Mouse (Mus musculus) liver, embryonic 15.5 days (tissue): ENCODE data around the gene 4930444G20Rik. TPM values are rescaled to one million over a fixed set of nuclear protein-coding genes. Genes with fewer than 3 reads are reported as not detected.

Experiments used
- ATAC-seq: fragments of 200-750 bp; cut with Nextera tagmentation; 2 replicates; pipeline ENCODE4 v1.8.0; 2017; ENCODE audit warnings: moderate number of reproducible peaks, mild to moderate bottlenecking, moderate library complexity; ENCODE audit not compliant: insufficient read depth
- H3K27ac ChIP-seq: fragments of 300-500 bp; sonication (generic); replicated peaks from 2 replicates; pipeline ENCODE4 v1.5.1; 2015; ENCODE audit warnings: mild to moderate bottlenecking, inconsistent platforms
- H3K27me3 ChIP-seq: fragments of 300-500 bp; sonication (generic); 2 replicates; pipeline ENCODE4 v1.6.1; 2015; ENCODE audit warnings: mild to moderate bottlenecking, inconsistent platforms
- H3K36me3 ChIP-seq: fragments of 300-500 bp; sonication (generic); replicated peaks from 2 replicates; pipeline ENCODE4 v1.6.1; 2015; ENCODE audit warnings: moderate library complexity, mild to moderate bottlenecking, inconsistent platforms
- H3K4me1 ChIP-seq: fragments of 300-500 bp; sonication (generic); replicated peaks from 2 replicates; pipeline ENCODE4 v1.6.1; 2015; ENCODE audit warnings: inconsistent platforms
- H3K4me2 ChIP-seq: fragments of 300-500 bp; sonication (generic); 2 replicates; pipeline ENCODE4 v1.6.1; 2015; ENCODE audit warnings: moderate library complexity, mild to moderate bottlenecking, inconsistent platforms
- H3K4me3 ChIP-seq: fragments of 300-500 bp; sonication (generic); replicated peaks from 2 replicates; pipeline ENCODE4 v1.5.1; 2015; ENCODE audit warnings: mild to moderate bottlenecking, inconsistent platforms
- H3K9ac ChIP-seq: fragments of 300-500 bp; sonication (generic); 2 replicates; pipeline ENCODE4 v1.6.1; 2015; ENCODE audit warnings: moderate library complexity, mild to moderate bottlenecking, inconsistent platforms
- H3K9me3 ChIP-seq: fragments of 300-500 bp; sonication (generic); replicated peaks from 2 replicates; pipeline ENCODE4 v1.6.1; 2016; ENCODE audit warnings: inconsistent platforms
- WGBS: fragments of 180-500 bp; shearing (Covaris S2); methylation state at CpG from one replicate; pipeline ENCODE4 v1.1.7; 2015; ENCODE audit warnings: mixed read lengths; ENCODE audit not compliant: insufficient replicate concordance; 5-methylcytosine and 5-hydroxymethylcytosine counted together
- polyA plus RNA-seq: library from polyadenylated mRNA; unstranded; fragments of >200 nt; fragmentation: Nextera tagmentation; extraction: Ambion mirVana; gene quantifications from 2 replicates; pipeline ENCODE4 v1.2.1, GENCODE M21; 2015

Gene 4930444G20Rik
- polyA plus RNA-seq, 1 experiment from 2014 or later, result not detected

- WGBS, result 68% methylated on average over 16 of the region's 16 CpGs
- H3K27me3 ChIP-seq, result no peaks in the 10 kb centered on the region
- no peaks in the 10 kb centered on the region for H3K36me3 ChIP-seq
- H3K4me2 ChIP-seq, result no peak overlapping the region
- no peaks in the 10 kb centered on the region for H3K4me1 ChIP-seq
- no peak for ATAC-seq
- H3K4me3 ChIP-seq, result no peak overlapping the region
- H3K9ac ChIP-seq, result no peak overlapping the region
- H3K9me3 ChIP-seq, result no peaks in the 10 kb centered on the region
- no peak overlapping the region for H3K27ac ChIP-seq
These were observed 50.3 kb downstream of the 4930444G20Rik start for GRCm38 (mm10) chr10:22017469-22018159.

Other genes with a start within 250 kb of the 4930444G20Rik start
- gene Sgk1, start 185.9 kb downstream of the 4930444G20Rik start, polyA plus RNA-seq, result 11.7 and 12.6 TPM in 2 replicates
- gene E030030I06Rik, start 81.2 kb upstream of the 4930444G20Rik start, polyA plus RNA-seq, result 2.5 and 3.1 TPM in 2 replicates
- 2.3 and 2.6 TPM in 2 replicates for gene Raet1e, start 90.5 kb upstream of the 4930444G20Rik start, polyA plus RNA-seq
- 0.36 TPM in 1 of 2 replicates, not detected in the other for gene H60b, start 90.5 kb upstream of the 4930444G20Rik start, polyA plus RNA-seq